In genomic region chr1:171272086-171272485, GRCm38 (mm10) we compare ENCODE assay signal across 10 mouse cellular contexts. TPM values are rescaled to one million over a fixed set of nuclear protein-coding genes. Genes with fewer than 3 reads are reported as not detected.
A peak's percentile ranks its signal among the peaks of the same experiment; 100 is the strongest.
DNase-seq lines count a peak whose midpoint lies in the region; ATAC-seq lines count a peak whose summit lies in the region.
"Had no signal": no experiment of that assay in that cellular context is flagged by ENCODE, and none has a peak within 500 bp of the region (broad histone marks: within the 10 kb centered on the region; RNA-seq: fewer than 3 reads in every experiment).

No protein-coding gene starts in this region.

- no peak overlapping the region for H3K27ac ChIP-seq in heart, embryonic 12.5 days (ENCODE audit: poor library complexity, severe bottlenecking)
- no peak overlapping the region for H3K27ac ChIP-seq in midbrain, embryonic 10.5 days (replicated peaks)
- H3K27ac ChIP-seq in midbrain, embryonic 11.5 days (ENCODE audit: low read depth, low read length): no peak overlapping the region
- no peak overlapping the region for H3K27ac ChIP-seq in hindbrain, embryonic 14.5 days
- H3K27ac ChIP-seq in stomach, embryonic 15.5 days: no peak overlapping the region
- H3K27ac ChIP-seq: embryonic facial prominence, embryonic 12.5 days had no signal

- intact Hi-C loops in heart, postnatal 10 days (cut with DNase I): no loop called here

- 91% methylated on average over 3 of the region's 3 CpGs for WGBS in heart, embryonic 12.5 days
- 91% methylated on average over 3 of the region's 3 CpGs for WGBS in midbrain, embryonic 10.5 days
- WGBS in midbrain, embryonic 11.5 days: 89% methylated on average over 3 of the region's 3 CpGs
- 94% methylated on average over 3 of the region's 3 CpGs for WGBS in hindbrain, embryonic 14.5 days
- WGBS in stomach, embryonic 15.5 days: 84% methylated on average over 3 of the region's 3 CpGs

- peaks cover 12% of the 10 kb centered on the region for H3K4me1 ChIP-seq in heart, embryonic 12.5 days (replicated peaks)
- peaks cover 25% of the 10 kb centered on the region for H3K4me1 ChIP-seq in midbrain, embryonic 10.5 days
- peaks cover 10% of the 10 kb centered on the region for H3K4me1 ChIP-seq in midbrain, embryonic 11.5 days (ENCODE audit: control insufficient read depth, insufficient read depth, low read length)
- H3K4me1 ChIP-seq in hindbrain, embryonic 14.5 days (replicated peaks; ENCODE audit: control insufficient read depth, insufficient read depth, low read length): peaks cover 19% of the 10 kb centered on the region
- H3K4me1 ChIP-seq in stomach, embryonic 15.5 days: peaks cover 12% of the 10 kb centered on the region; the same call in 1 of the 2 replicates

- H3K4me3 ChIP-seq in heart, embryonic 12.5 days: no peak overlapping the region
- H3K4me3 ChIP-seq in midbrain, embryonic 10.5 days: peak overlapping the region; percentile 86; the same call in 1 of the 2 replicates
- no peak overlapping the region for H3K4me3 ChIP-seq in midbrain, embryonic 11.5 days (ENCODE audit: low read depth, low read length)
- no peak overlapping the region for H3K4me3 ChIP-seq in hindbrain, embryonic 14.5 days (replicated peaks; ENCODE audit: low read length)
- H3K4me3 ChIP-seq in stomach, embryonic 15.5 days (replicated peaks): no peak overlapping the region
- H3K4me3 ChIP-seq: embryonic facial prominence, embryonic 12.5 days had no signal

- H3K9ac ChIP-seq in heart, embryonic 12.5 days: no peak overlapping the region
- H3K9ac ChIP-seq in midbrain, embryonic 11.5 days (ENCODE audit: low read length): no peak overlapping the region
- 0 out of 2 replicates have a peak overlapping the region, but pooled peaks have one; percentile 34 for H3K9ac ChIP-seq in hindbrain, embryonic 14.5 days
- no peak overlapping the region for H3K9ac ChIP-seq in stomach, embryonic 15.5 days
- H3K9ac ChIP-seq: embryonic facial prominence, embryonic 12.5 days had no signal

- H3K36me3 ChIP-seq in heart, embryonic 12.5 days: peaks cover 53% of the 10 kb centered on the region
- H3K36me3 ChIP-seq in midbrain, embryonic 10.5 days: peaks cover 56% of the 10 kb centered on the region
- peaks cover 11% of the 10 kb centered on the region for H3K36me3 ChIP-seq in midbrain, embryonic 11.5 days (ENCODE audit: control insufficient read depth, insufficient read depth, low read length)
- peaks cover 55% of the 10 kb centered on the region for H3K36me3 ChIP-seq in hindbrain, embryonic 14.5 days (replicated peaks; ENCODE audit: control insufficient read depth, insufficient read depth)
- peaks cover 45% of the 10 kb centered on the region for H3K36me3 ChIP-seq in stomach, embryonic 15.5 days

- 0 out of 2 replicates have a peak overlapping the region, but pooled peaks have one; percentile 95 for H3K4me2 ChIP-seq in heart, embryonic 12.5 days
- H3K4me2 ChIP-seq in midbrain, embryonic 11.5 days: no peak overlapping the region
- H3K4me2 ChIP-seq in hindbrain, embryonic 14.5 days (replicated peaks): 0 out of 2 replicates have a peak overlapping the region, but pooled peaks have one; percentile 81
- H3K4me2 ChIP-seq in stomach, embryonic 15.5 days: peak overlapping the region; percentile 90; the same call in 1 of the 2 replicates

- no peak for DNase-seq in heart, postnatal 10 days
- no peak for DNase-seq in midbrain, embryonic 10.5 days (ENCODE audit: low spot score)
- DNase-seq in midbrain, embryonic 11.5 days (ENCODE audit: low spot score, missing footprints): no peak
- DNase-seq in hindbrain, embryonic 14.5 days (ENCODE audit: low spot score): no peak
- DNase-seq in gastrocnemius, postnatal 4 days (ENCODE audit: low spot score in 2 of 2): no peak
- no peak for DNase-seq in urinary bladder, postnatal 4 days (ENCODE audit: low spot score in 2 of 2)
- DNase-seq: gastrocnemius, postnatal 36 days had no signal

- no peak for ATAC-seq in heart, embryonic 12.5 days (ENCODE audit: insufficient number of reproducible peaks, low FRiP score)
- ATAC-seq in midbrain, embryonic 11.5 days (ENCODE audit: low FRiP score): no peak
- no peak for ATAC-seq in hindbrain, embryonic 14.5 days (ENCODE audit: low FRiP score)
- no peak for ATAC-seq in stomach, embryonic 15.5 days (ENCODE audit: insufficient read depth, low FRiP score, low read depth)

- no peaks in the 10 kb centered on the region for H3K27me3 ChIP-seq in heart, embryonic 12.5 days (replicated peaks)
- H3K27me3 ChIP-seq in midbrain, embryonic 10.5 days (ENCODE audit: low read depth, poor library complexity, severe bottlenecking): no peaks in the 10 kb centered on the region
- H3K27me3 ChIP-seq in midbrain, embryonic 11.5 days (ENCODE audit: control insufficient read depth, insufficient read depth, low read length): no peaks in the 10 kb centered on the region
- H3K27me3 ChIP-seq in hindbrain, embryonic 14.5 days (ENCODE audit: control insufficient read depth, insufficient read depth, low read length): no peaks in the 10 kb centered on the region
- no peaks in the 10 kb centered on the region for H3K27me3 ChIP-seq in stomach, embryonic 15.5 days (replicated peaks)
- H3K27me3 ChIP-seq: embryonic facial prominence, embryonic 12.5 days had no signal

- no peaks in the 10 kb centered on the region for H3K9me3 ChIP-seq in heart, embryonic 12.5 days (replicated peaks)
- no peaks in the 10 kb centered on the region for H3K9me3 ChIP-seq in midbrain, embryonic 10.5 days (replicated peaks)
- no peaks in the 10 kb centered on the region for H3K9me3 ChIP-seq in midbrain, embryonic 11.5 days (ENCODE audit: control insufficient read depth, low read length)
- H3K9me3 ChIP-seq in hindbrain, embryonic 14.5 days (ENCODE audit: control insufficient read depth, low read length): no peaks in the 10 kb centered on the region
- no peaks in the 10 kb centered on the region for H3K9me3 ChIP-seq in stomach, embryonic 15.5 days
- H3K9me3 ChIP-seq: embryonic facial prominence, embryonic 12.5 days had no signal

RNA-seq across cellular contexts. Expression of gene B4galt3, which starts 2.0 kb away (rescaled TPM):
- polyA plus RNA-seq in heart, embryonic 12.5 days (2016; fragmentation: Nextera tagmentation; extraction: Ambion mirVana): 49.5 and 56.1 TPM in 2 replicates
- 10 to 100 TPM; 28.0 to 28.6 TPM for total RNA-seq in heart, postnatal 10 days (2021)
- 63.5 and 69.5 TPM in 2 replicates for polyA plus RNA-seq in midbrain, embryonic 10.5 days (2016; fragmentation: Nextera tagmentation; extraction: Ambion mirVana)
- polyA plus RNA-seq in midbrain, embryonic 11.5 days (2014; fragmentation: Nextera tagmentation; extraction: Ambion mirVana): 49.5 and 58.4 TPM in 2 replicates
- polyA plus RNA-seq in hindbrain, embryonic 14.5 days (2014; fragmentation: Nextera tagmentation; extraction: Ambion mirVana): 86.5 and 88.6 TPM in 2 replicates
- polyA plus RNA-seq in stomach, embryonic 15.5 days (2015; fragmentation: Nextera tagmentation; extraction: Ambion mirVana): 66.4 and 67.4 TPM in 2 replicates
- 10 to 100 TPM; 18.5 to 19.5 TPM for total RNA-seq in gastrocnemius, postnatal 4 days (2021)

RNA-seq across cellular contexts. Expression of gene Ppox, which starts 8.9 kb away (rescaled TPM):
- 51.7 and 55.4 TPM in 2 replicates for polyA plus RNA-seq in heart, embryonic 12.5 days (2016; fragmentation: Nextera tagmentation; extraction: Ambion mirVana)
- total RNA-seq in heart, postnatal 10 days (2021): 10 to 100 TPM; 20.7 to 21.4 TPM
- 53.0 and 63.9 TPM in 2 replicates for polyA plus RNA-seq in midbrain, embryonic 10.5 days (2016; fragmentation: Nextera tagmentation; extraction: Ambion mirVana)
- polyA plus RNA-seq in midbrain, embryonic 11.5 days (2014; fragmentation: Nextera tagmentation; extraction: Ambion mirVana): 54.1 and 56.3 TPM in 2 replicates
- polyA plus RNA-seq in hindbrain, embryonic 14.5 days (2014; fragmentation: Nextera tagmentation; extraction: Ambion mirVana): 43.5 and 44.6 TPM in 2 replicates
- 46.5 and 51.8 TPM in 2 replicates for polyA plus RNA-seq in stomach, embryonic 15.5 days (2015; fragmentation: Nextera tagmentation; extraction: Ambion mirVana)
- 10 to 100 TPM; 22.6 to 25.8 TPM for total RNA-seq in gastrocnemius, postnatal 4 days (2021)

RNA-seq across cellular contexts. Expression of gene Usp21, which starts 15.7 kb away (rescaled TPM):
- polyA plus RNA-seq in heart, embryonic 12.5 days (2016; fragmentation: Nextera tagmentation; extraction: Ambion mirVana): 55.1 and 55.7 TPM in 2 replicates
- total RNA-seq in heart, postnatal 10 days (2021): 10 to 100 TPM; 20.7 to 26.8 TPM
- polyA plus RNA-seq in midbrain, embryonic 10.5 days (2016; fragmentation: Nextera tagmentation; extraction: Ambion mirVana): 102 and 109 TPM in 2 replicates
- 84.7 and 88.6 TPM in 2 replicates for polyA plus RNA-seq in midbrain, embryonic 11.5 days (2014; fragmentation: Nextera tagmentation; extraction: Ambion mirVana)
- polyA plus RNA-seq in hindbrain, embryonic 14.5 days (2014; fragmentation: Nextera tagmentation; extraction: Ambion mirVana): 80.1 and 85.8 TPM in 2 replicates
- polyA plus RNA-seq in stomach, embryonic 15.5 days (2015; fragmentation: Nextera tagmentation; extraction: Ambion mirVana): 67.8 and 69.8 TPM in 2 replicates
- total RNA-seq in gastrocnemius, postnatal 4 days (2021): 10 to 100 TPM; 22.2 to 22.3 TPM

RNA-seq across cellular contexts. Expression of gene Ndufs2, which starts 20.9 kb away (rescaled TPM):
- 443 and 471 TPM in 2 replicates for polyA plus RNA-seq in heart, embryonic 12.5 days (2016; fragmentation: Nextera tagmentation; extraction: Ambion mirVana)
- 1,000 to 10,000 TPM; 1,054 to 1,076 TPM for total RNA-seq in heart, postnatal 10 days (2021)
- polyA plus RNA-seq in midbrain, embryonic 10.5 days (2016; fragmentation: Nextera tagmentation; extraction: Ambion mirVana): 267 and 268 TPM in 2 replicates
- polyA plus RNA-seq in midbrain, embryonic 11.5 days (2014; fragmentation: Nextera tagmentation; extraction: Ambion mirVana): 232 and 274 TPM in 2 replicates
- polyA plus RNA-seq in hindbrain, embryonic 14.5 days (2014; fragmentation: Nextera tagmentation; extraction: Ambion mirVana): 218 and 247 TPM in 2 replicates
- polyA plus RNA-seq in stomach, embryonic 15.5 days (2015; fragmentation: Nextera tagmentation; extraction: Ambion mirVana): 238 and 270 TPM in 2 replicates
- 100 to 1,000 TPM; 471 to 503 TPM for total RNA-seq in gastrocnemius, postnatal 4 days (2021)

RNA-seq across cellular contexts. Expression of gene Adamts4, which starts 21.9 kb away (rescaled TPM):
- polyA plus RNA-seq in heart, embryonic 12.5 days (2016; fragmentation: Nextera tagmentation; extraction: Ambion mirVana): 2.2 and 3.1 TPM in 2 replicates
- total RNA-seq in heart, postnatal 10 days (2021): 1 to 10 TPM; 5.1 to 7.8 TPM
- 9.9 and 10.9 TPM in 2 replicates for polyA plus RNA-seq in midbrain, embryonic 10.5 days (2016; fragmentation: Nextera tagmentation; extraction: Ambion mirVana)
- 4.0 and 4.4 TPM in 2 replicates for polyA plus RNA-seq in midbrain, embryonic 11.5 days (2014; fragmentation: Nextera tagmentation; extraction: Ambion mirVana)
- 3.0 and 3.7 TPM in 2 replicates for polyA plus RNA-seq in hindbrain, embryonic 14.5 days (2014; fragmentation: Nextera tagmentation; extraction: Ambion mirVana)
- 8.5 and 8.8 TPM in 2 replicates for polyA plus RNA-seq in stomach, embryonic 15.5 days (2015; fragmentation: Nextera tagmentation; extraction: Ambion mirVana)
- total RNA-seq in gastrocnemius, postnatal 4 days (2021): 10 to 100 TPM; 12.1 to 12.5 TPM
